Mouse (Mus musculus) intestine, postnatal 0 days (tissue): ENCODE results near the gene Inca1. TPM values are rescaled to one million over a fixed set of nuclear protein-coding genes. Genes with fewer than 3 reads are reported as not detected.

Experiments used
- ATAC-seq: fragments of 200-750 bp; cut with Nextera tagmentation; 2 replicates; pipeline ENCODE4 v1.8.0; 2017; ENCODE audit warnings: mild to moderate bottlenecking, moderate TSS enrichment, moderate library complexity
- H3K27ac ChIP-seq: fragments of 300-500 bp; sonication (generic); 2 replicates; pipeline ENCODE4 v1.5.1; 2014; ENCODE audit warnings: mild to moderate bottlenecking, low read depth, low read length, moderate library complexity
- H3K27me3 ChIP-seq: fragments of 300-500 bp; sonication (generic); replicated peaks from 2 replicates; pipeline ENCODE4 v1.6.1; 2014; ENCODE audit warnings: low read length, mixed read lengths; ENCODE audit not compliant: control insufficient read depth, insufficient read depth
- H3K36me3 ChIP-seq: fragments of 300-500 bp; sonication (generic); 2 replicates; pipeline ENCODE4 v1.6.1; 2014; ENCODE audit warnings: mild to moderate bottlenecking, moderate library complexity; ENCODE audit not compliant: control insufficient read depth, insufficient read depth
- H3K4me1 ChIP-seq: fragments of 300-500 bp; sonication (generic); replicated peaks from 2 replicates; pipeline ENCODE4 v1.6.1; 2014; ENCODE audit warnings: antibody characterized with exemption, low read length, mixed read lengths; ENCODE audit not compliant: control insufficient read depth, insufficient read depth
- H3K4me2 ChIP-seq: fragments of 300-500 bp; sonication (generic); replicated peaks from 2 replicates; pipeline ENCODE4 v1.6.1; 2014; ENCODE audit warnings: low read depth, mild to moderate bottlenecking, moderate library complexity
- H3K4me3 ChIP-seq: fragments of 300-500 bp; sonication (generic); 2 replicates; pipeline ENCODE4 v1.5.1; 2014; ENCODE audit warnings: low read depth, low read length
- H3K9ac ChIP-seq: fragments of 300-500 bp; sonication (generic); 2 replicates; pipeline ENCODE4 v1.6.1; 2014; ENCODE audit warnings: mild to moderate bottlenecking, low read depth, low read length
- H3K9me3 ChIP-seq: fragments of 300-500 bp; sonication (generic); 2 replicates; pipeline ENCODE4 v1.6.1; 2016; ENCODE audit warnings: mixed run types; ENCODE audit not compliant: control insufficient read depth
- CTCF ChIP-seq: sonication (generic); IDR thresholded peaks from 2 replicates; pipeline ENCODE4 v1.5.1; 2016; ENCODE audit warnings: low read depth, mild to moderate bottlenecking, control low read depth, antibody characterized with exemption, moderate library complexity
- WGBS: fragments of 180-500 bp; shearing (Covaris S2); extraction: QIAGEN DNeasy Blood & Tissue Kit; methylation state at CpG from one replicate; pipeline ENCODE4 v1.1.7; 2014; 5-methylcytosine and 5-hydroxymethylcytosine counted together
- polyA plus RNA-seq: library from polyadenylated mRNA; unstranded; fragments of >200 nt; fragmentation: Nextera tagmentation; extraction: Ambion mirVana; gene quantifications from 2 replicates; pipeline ENCODE4 v1.2.1, GENCODE M21; 2015

The Inca1 gene
- polyA plus RNA-seq, 1 experiment from 2014 or later: 2.8 TPM

DNA sequence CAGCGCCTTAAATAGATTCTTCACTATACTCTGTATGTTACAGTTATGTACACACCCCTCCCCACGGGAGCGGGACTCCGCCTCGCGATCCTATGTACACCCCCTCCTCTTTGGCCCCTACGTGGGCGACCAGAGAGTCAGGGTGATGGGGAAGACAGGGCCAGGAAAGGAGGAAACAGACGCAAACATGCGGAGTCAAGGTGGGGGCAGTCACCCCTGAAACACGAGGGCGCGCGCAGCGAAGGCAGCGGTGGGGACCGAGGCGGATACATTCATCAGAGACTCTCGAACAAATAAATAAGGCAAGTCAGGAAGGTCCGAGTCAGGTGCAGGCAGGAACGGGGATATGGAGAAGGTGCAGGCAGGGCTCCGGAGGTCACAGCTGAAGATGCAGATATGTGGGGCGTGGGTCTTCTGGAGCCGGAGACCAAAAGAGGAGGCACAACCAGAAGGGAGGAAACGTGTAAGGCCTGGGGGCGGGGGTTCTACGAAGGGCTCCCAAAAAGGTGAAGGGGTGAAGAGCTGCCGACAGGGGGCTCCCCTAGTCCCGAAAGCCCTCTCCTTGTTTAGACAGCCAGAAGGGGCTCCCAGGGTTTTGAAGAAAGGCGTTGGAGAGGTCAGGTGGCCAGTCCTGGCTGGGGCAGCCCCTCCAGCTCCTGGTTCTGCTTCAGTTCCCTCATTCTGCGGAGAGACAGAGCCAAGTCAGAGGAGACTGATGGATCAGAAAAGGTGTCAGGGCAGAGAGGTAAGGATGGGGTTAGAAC, 30.2 kb downstream of the Inca1 start:
- Histone ChIP-seq H3K27ac (peak overlapping the region; percentile 88), H3K36me3 (peaks cover 40% of the 10 kb centered on the region), H3K9ac (peak overlapping the region; percentile 59), H3K4me1 (no peaks in the 10 kb centered on the region), H3K9me3 (no peaks in the 10 kb centered on the region), H3K27me3 (no peaks in the 10 kb centered on the region), H3K4me2 (peak overlapping the region; percentile 93), H3K4me3 (peak overlapping the region; percentile 63)
- under 1% methylated on average over 31 of the region's 31 CpGs for WGBS
- ATAC-seq: no peak
- peak; percentile 70 for TF ChIP-seq CTCF

GRCm38 (mm10) chr11:70668771-70669505, 31.0 kb downstream of the Inca1 start, which contains the start of gene Spag7:
Gene Spag7 (minus strand): TSS chr11:70669416.
- peak; percentile 98 for ATAC-seq
- H3K9ac ChIP-seq: peak within 1 kb of the TSS; percentile 59
- H3K27me3 ChIP-seq: no peaks in the 10 kb centered on the region
- H3K36me3 ChIP-seq: peaks cover 40% of the 10 kb centered on the region
- peak within 1 kb of the TSS; percentile 63 for H3K4me3 ChIP-seq
- TF ChIP-seq CTCF: no peak
- peak within 1 kb of the TSS; percentile 88 for H3K27ac ChIP-seq
- H3K4me1 ChIP-seq: no peaks in the 10 kb centered on the region
- WGBS: under 1% methylated on average over 44 of the region's 44 CpGs
- H3K4me2 ChIP-seq: peak within 1 kb of the TSS; percentile 93
- H3K9me3 ChIP-seq: no peaks in the 10 kb centered on the region

- peak; percentile 29 for ATAC-seq
- H3K4me3 ChIP-seq: peak overlapping the region; percentile 63
- peak overlapping the region; percentile 93 for H3K4me2 ChIP-seq
- H3K9ac ChIP-seq: peak overlapping the region; percentile 32
- H3K27ac ChIP-seq: no peak overlapping the region
- no peaks in the 10 kb centered on the region for H3K4me1 ChIP-seq
- TF ChIP-seq CTCF: no peak
- peaks cover 40% of the 10 kb centered on the region for H3K36me3 ChIP-seq
- under 1% methylated on average over 15 of the region's 15 CpGs for WGBS
- no peaks in the 10 kb centered on the region for H3K27me3 ChIP-seq
- no peaks in the 10 kb centered on the region for H3K9me3 ChIP-seq
Measured at GRCm38 (mm10) chr11:70668335-70668770, 31.6 kb downstream of the Inca1 start.

- TF ChIP-seq CTCF: no peak
- peaks cover 45% of the 10 kb centered on the region for H3K36me3 ChIP-seq
- no peaks in the 10 kb centered on the region for H3K4me1 ChIP-seq
- no peak overlapping the region for H3K27ac ChIP-seq
- H3K4me3 ChIP-seq: peak overlapping the region; percentile 63
- 53% methylated on average over 14 of the region's 14 CpGs for WGBS
- H3K9ac ChIP-seq: no peak overlapping the region; the same call in 1 of the 2 replicates
- H3K4me2 ChIP-seq: peak overlapping the region; percentile 93
- no peaks in the 10 kb centered on the region for H3K27me3 ChIP-seq
- no peak for ATAC-seq
- no peaks in the 10 kb centered on the region for H3K9me3 ChIP-seq
Measured at GRCm38 (mm10) chr11:70667271-70668150, 32.4 kb downstream of the Inca1 start.

DNA sequence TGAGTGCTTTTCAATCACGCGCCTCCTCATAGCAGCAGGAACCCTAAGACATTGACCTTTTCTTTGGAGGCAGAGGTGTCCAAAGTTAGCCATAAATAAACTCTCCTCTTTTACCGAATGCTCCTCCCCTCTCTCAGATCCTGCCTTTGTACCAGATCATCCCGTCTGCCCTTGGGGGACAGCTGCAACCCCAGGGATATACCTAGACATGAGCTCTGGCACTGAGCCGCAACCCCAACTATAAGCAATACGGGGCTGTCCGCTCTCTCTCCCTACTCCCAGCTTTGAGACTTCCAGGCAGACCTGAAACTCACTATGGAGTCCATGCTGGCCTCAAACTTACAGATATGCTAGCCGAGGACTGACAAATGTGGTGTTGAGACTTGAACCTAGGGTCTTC, 33.3 kb downstream of the Inca1 start:
- WGBS: 96% methylated on average over 8 of the region's 8 CpGs
- Histone ChIP-seq H3K9ac (no peak overlapping the region), H3K4me1 (no peaks in the 10 kb centered on the region), H3K4me3 (no peak overlapping the region), H3K27me3 (no peaks in the 10 kb centered on the region), H3K9me3 (no peaks in the 10 kb centered on the region), H3K4me2 (no peak overlapping the region), H3K27ac (no peak overlapping the region), H3K36me3 (peaks cover 51% of the 10 kb centered on the region)
- TF ChIP-seq CTCF: no peak
- ATAC-seq: no peak
